ENCODE assay signal across 17 mouse cellular contexts in the genomic region with DNA sequence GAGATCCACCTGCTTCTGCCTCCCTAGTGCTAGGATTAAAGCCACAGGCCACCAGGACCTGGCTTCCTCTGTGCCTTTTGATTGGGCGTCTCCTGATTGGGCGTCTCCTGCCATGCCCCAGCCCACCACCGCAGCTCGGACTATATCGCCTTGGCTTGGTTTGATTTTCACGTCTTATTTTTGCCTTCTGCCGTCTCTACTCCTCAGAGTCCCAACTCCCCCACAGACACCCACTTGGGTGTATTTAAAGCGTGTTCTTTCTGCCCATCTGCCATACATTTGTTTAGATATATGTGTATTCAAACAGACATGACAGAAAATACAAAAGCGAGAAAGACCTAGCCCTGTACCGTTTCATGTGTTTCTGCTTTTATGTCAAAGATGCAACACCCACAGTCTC. TPM values are rescaled to one million over a fixed set of nuclear protein-coding genes. Genes with fewer than 3 reads are reported as not detected.
DNase-seq lines count a peak whose midpoint lies in the region; ATAC-seq and TF ChIP-seq lines count a peak whose summit lies in the region.
"Had no signal": no experiment of that assay in that cellular context is flagged by ENCODE, and none has a peak within 500 bp of the region (broad histone marks: within the 10 kb centered on the region; RNA-seq: fewer than 3 reads in every experiment).

No protein-coding gene starts in this region.

- H3K27me3 ChIP-seq in liver, embryonic 13.5 days, result no peaks in the 10 kb centered on the region
- H3K27me3 ChIP-seq in liver, embryonic 11.5 days (replicated peaks; ENCODE audit: control insufficient read depth, insufficient read depth, low read length), result no peaks in the 10 kb centered on the region
- no peaks in the 10 kb centered on the region for H3K27me3 ChIP-seq in intestine, postnatal 0 days (replicated peaks; ENCODE audit: control insufficient read depth, insufficient read depth, low read length)
- H3K27me3 ChIP-seq: hindbrain, embryonic 13.5 days; intestine, embryonic 15.5 days; limb, embryonic 12.5 days; neural tube, embryonic 12.5 days had no signal

- 0 out of 2 replicates have a peak overlapping the region, but pooled peaks have one; percentile 6 for H3K4me2 ChIP-seq in liver, embryonic 13.5 days
- no peak overlapping the region for H3K4me2 ChIP-seq in liver, embryonic 11.5 days
- no peak overlapping the region for H3K4me2 ChIP-seq in intestine, postnatal 0 days (replicated peaks; ENCODE audit: low read depth)
- H3K4me2 ChIP-seq: hindbrain, embryonic 13.5 days; intestine, embryonic 15.5 days; limb, embryonic 12.5 days; neural tube, embryonic 12.5 days had no signal

- WGBS in liver, embryonic 13.5 days (ENCODE audit: insufficient replicate concordance), result 67% methylated on average over 10 of the region's 10 CpGs
- 70% methylated on average over 10 of the region's 10 CpGs for WGBS in liver, embryonic 11.5 days
- 89% methylated on average over 10 of the region's 10 CpGs for WGBS in intestine, postnatal 0 days

- no peak overlapping the region for H3K27ac ChIP-seq in liver, embryonic 13.5 days
- no peak overlapping the region for H3K27ac ChIP-seq in liver, embryonic 11.5 days (ENCODE audit: low read depth, low read length)
- H3K27ac ChIP-seq in intestine, postnatal 0 days (ENCODE audit: low read depth, low read length), result no peak overlapping the region
- H3K27ac ChIP-seq: intestine, embryonic 15.5 days; kidney, postnatal 0 days; limb, embryonic 12.5 days; neural tube, embryonic 12.5 days had no signal

- peaks cover 22% of the 10 kb centered on the region for H3K4me1 ChIP-seq in liver, embryonic 13.5 days (replicated peaks)
- 0 out of 2 replicates have a peak, but pooled peaks cover 10% of the 10 kb centered on the region for H3K4me1 ChIP-seq in liver, embryonic 11.5 days (replicated peaks; ENCODE audit: control insufficient read depth, insufficient read depth, low read length)
- H3K4me1 ChIP-seq in intestine, postnatal 0 days (replicated peaks; ENCODE audit: control insufficient read depth, insufficient read depth, low read length), result no peaks in the 10 kb centered on the region

- H3K36me3 ChIP-seq in liver, embryonic 13.5 days, result no peaks in the 10 kb centered on the region
- no peaks in the 10 kb centered on the region for H3K36me3 ChIP-seq in liver, embryonic 11.5 days (ENCODE audit: control insufficient read depth, insufficient read depth, low read length)
- no peaks in the 10 kb centered on the region for H3K36me3 ChIP-seq in intestine, postnatal 0 days (ENCODE audit: control insufficient read depth, insufficient read depth)
- H3K36me3 ChIP-seq: hindbrain, embryonic 13.5 days; intestine, embryonic 15.5 days; limb, embryonic 12.5 days; neural tube, embryonic 12.5 days had no signal

- H3K4me3 ChIP-seq in liver, embryonic 13.5 days (replicated peaks), result no peak overlapping the region
- H3K4me3 ChIP-seq in liver, embryonic 11.5 days (ENCODE audit: low read depth, low read length), result no peak overlapping the region
- no peak overlapping the region for H3K4me3 ChIP-seq in intestine, postnatal 0 days (ENCODE audit: low read depth, low read length)
- H3K4me3 ChIP-seq: hindbrain, embryonic 13.5 days; intestine, embryonic 15.5 days; limb, embryonic 12.5 days; neural tube, embryonic 12.5 days had no signal

- H3K9ac ChIP-seq in liver, embryonic 13.5 days, result no peak overlapping the region
- H3K9ac ChIP-seq in liver, embryonic 11.5 days (ENCODE audit: low read depth, low read length), result no peak overlapping the region
- H3K9ac ChIP-seq in intestine, postnatal 0 days (ENCODE audit: low read depth, low read length), result no peak overlapping the region
- H3K9ac ChIP-seq: forebrain, postnatal 0 days; hindbrain, embryonic 13.5 days; intestine, embryonic 15.5 days; limb, embryonic 12.5 days; neural tube, embryonic 12.5 days had no signal

- TF ChIP-seq CTCF in intestine, postnatal 0 days (IDR thresholded peaks at IDR 0.05; ENCODE audit: low read depth), result no peak

- intact Hi-C loops in left cerebral cortex, postnatal 25 days (cut with DNase I), result loop anchor here (5.0 kb wide), 2 partner anchors 55 to 85 kb away; no protein-coding TSS in a partner anchor

- no peak for ATAC-seq in liver, embryonic 13.5 days (ENCODE audit: low read depth)
- ATAC-seq in liver, embryonic 11.5 days (replicated peaks; ENCODE audit: low FRiP score), result no peak
- ATAC-seq in frontal cortex, adult (ENCODE audit: low TSS enrichment), result peak; percentile 79
- ATAC-seq in intestine, postnatal 0 days, result no peak
- ATAC-seq in erythroblast, adult 5-6 weeks (replicated peaks; ENCODE audit: low FRiP score, poor library complexity, severe bottlenecking), result no peak
- ATAC-seq: forebrain, postnatal 0 days had no signal

- H3K9me3 ChIP-seq in liver, embryonic 13.5 days (replicated peaks), result no peaks in the 10 kb centered on the region
- H3K9me3 ChIP-seq in liver, embryonic 11.5 days (ENCODE audit: control insufficient read depth, low read length), result no peaks in the 10 kb centered on the region
- H3K9me3 ChIP-seq in intestine, postnatal 0 days (ENCODE audit: control insufficient read depth), result no peaks in the 10 kb centered on the region
- H3K9me3 ChIP-seq: hindbrain, embryonic 13.5 days; intestine, embryonic 15.5 days; limb, embryonic 12.5 days; neural tube, embryonic 12.5 days had no signal

- DNase-seq in liver, embryonic 13.5 days, result no peak
- DNase-seq in liver, embryonic 11.5 days (ENCODE audit: low spot score), result no peak
- peak; percentile 76 to 96 for DNase-seq in left cerebral cortex, postnatal 25 days (ENCODE audit: low spot score in 2 of 2)
- no peak for DNase-seq in ovary, adult 18-20 months (ENCODE audit: low spot score)
- DNase-seq: cerebellum, adult 11-12 months; cerebellum, postnatal 36 days; forebrain, postnatal 0 days; gastrocnemius, postnatal 14 days; spleen, adult 18-20 months had no signal

RNA-seq across cellular contexts. Expression of gene Prex1, which starts 14.2 kb away (rescaled TPM):
- 9.1 and 9.8 TPM in 2 replicates for polyA plus RNA-seq in liver, embryonic 13.5 days (2015; fragmentation: Nextera tagmentation; extraction: Ambion mirVana)
- polyA plus RNA-seq in liver, embryonic 11.5 days (2014; fragmentation: Nextera tagmentation; extraction: Ambion mirVana), result 16.1 and 16.5 TPM in 2 replicates
- 100 to 1,000 TPM; 115 to 120 TPM for total RNA-seq in left cerebral cortex, postnatal 25 days (2021)
- polyA plus RNA-seq in intestine, postnatal 0 days (2015; fragmentation: Nextera tagmentation; extraction: Ambion mirVana), result 4.0 TPM in 2 replicates
- total RNA-seq in erythroblast, adult 5-6 weeks (2015; ENCODE audit: low replicate concordance), result 15.9 and 26.5 TPM in 2 replicates
- total RNA-seq in erythroblast, adult 5-6 weeks (2017; ENCODE audit: low replicate concordance), result 19.8 and 35.4 TPM in 2 replicates

Comparison
In these comparisons a context has a peak if more than half of its experiments do, and no peak if none do; other contexts are left out.
1. DNase-seq: peak in left cerebral cortex, postnatal 25 days (2 of 2); none in liver, embryonic 13.5 days (single experiment), liver, embryonic 11.5 days (single experiment) and ovary, adult 18-20 months (single experiment).